Mouse (Mus musculus): ENCODE data around the gene Arhgap10. TPM values are rescaled to one million over a fixed set of nuclear protein-coding genes. Genes with fewer than 3 reads are reported as not detected.

Arhgap10 gene
- polyA plus RNA-seq, 2 experiments from 2014 or later: 2.1 to 2.9 TPM

GRCm38 (mm10) chr8:77401140-77401539 lies 116.6 kb downstream of the Arhgap10 start:
- no peak for ATAC-seq

- ATAC-seq: no peak
These were observed 133.7 kb downstream of the Arhgap10 start for GRCm38 (mm10) chr8:77384080-77384479.

DNA sequence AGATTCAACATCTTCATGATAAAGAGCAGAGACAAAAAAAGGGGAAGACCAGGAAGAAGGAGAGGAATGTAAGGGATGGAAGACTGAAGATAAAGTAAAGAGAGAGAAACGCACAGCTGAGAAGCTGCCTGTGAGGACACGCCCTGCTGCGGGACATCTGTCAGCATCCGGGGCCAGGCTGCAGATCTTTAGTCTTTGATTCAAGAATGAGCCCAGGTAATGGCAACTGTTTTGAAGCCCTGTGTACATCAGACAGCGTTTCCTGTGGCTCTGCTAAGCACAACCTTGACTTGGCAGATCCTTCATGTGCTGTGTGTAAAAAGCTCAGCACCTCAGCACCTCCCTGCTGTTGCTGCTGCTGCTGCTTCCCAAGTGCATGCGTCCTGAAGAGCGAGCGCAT lies 134.1 kb downstream of the Arhgap10 start:
- ATAC-seq: no peak

DNA sequence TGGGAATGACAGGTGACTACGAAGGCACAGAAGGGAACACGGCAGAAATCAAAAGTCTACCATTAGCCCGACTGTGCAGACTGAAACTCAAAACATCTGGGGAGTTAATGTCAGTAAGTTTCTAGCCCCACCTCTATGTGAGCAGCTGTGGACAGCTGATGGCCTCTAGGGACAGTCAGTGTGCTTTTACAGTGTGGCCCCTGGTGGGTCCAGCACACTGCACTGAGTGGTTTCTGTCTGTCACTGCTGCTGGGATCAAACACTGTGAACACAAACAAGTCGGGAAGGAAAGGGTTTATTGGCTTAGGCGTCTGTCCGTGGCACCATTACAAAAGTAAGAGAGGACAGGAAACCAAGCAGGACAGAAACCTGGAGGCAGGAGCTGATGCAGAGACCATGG lies 136.9 kb downstream of the Arhgap10 start:
- no peak for ATAC-seq

DNA sequence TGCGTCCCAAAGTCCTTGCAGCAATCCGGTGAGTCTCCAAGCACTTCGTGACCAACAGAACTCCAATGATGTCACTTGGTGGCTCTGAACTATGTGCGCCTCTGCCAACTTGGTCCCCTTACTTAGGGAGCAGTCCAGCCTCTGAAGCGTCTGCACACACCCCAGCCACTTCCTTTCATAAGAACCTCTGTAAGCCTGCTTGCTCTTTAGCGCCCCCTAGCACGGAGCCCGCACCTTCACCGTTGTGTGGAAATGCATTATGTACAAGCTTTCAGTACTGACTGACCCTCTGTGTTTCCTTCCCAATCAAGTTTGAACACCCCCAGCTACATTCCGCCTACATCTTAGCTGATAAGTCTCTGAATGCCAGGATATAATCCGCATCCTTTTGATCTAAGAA lies 138.5 kb downstream of the Arhgap10 start:
- ATAC-seq: no peak

DNA sequence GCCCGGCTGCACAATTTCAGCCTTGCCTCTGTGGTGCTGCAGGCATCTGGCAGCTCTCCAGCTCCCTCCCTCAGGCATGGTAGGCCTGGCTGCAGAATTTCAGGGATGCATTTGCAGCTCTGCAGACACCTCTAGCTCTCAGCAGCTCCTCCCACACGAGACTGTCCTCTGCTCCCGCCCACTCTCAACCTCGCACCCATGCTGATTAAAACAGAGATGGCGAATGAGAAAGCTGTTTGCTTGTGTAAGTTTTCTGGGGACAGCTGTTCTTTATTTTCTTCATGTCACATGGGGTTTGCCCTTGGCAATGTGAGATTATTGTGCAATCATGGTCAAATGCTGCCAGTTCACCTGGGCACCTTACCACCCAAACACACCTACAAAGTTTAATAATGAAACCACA lies 141.3 kb downstream of the Arhgap10 start:
- no peak for ATAC-seq

- no peak for ATAC-seq
These were observed 141.8 kb downstream of the Arhgap10 start for GRCm38 (mm10) chr8:77375999-77376398.

DNA sequence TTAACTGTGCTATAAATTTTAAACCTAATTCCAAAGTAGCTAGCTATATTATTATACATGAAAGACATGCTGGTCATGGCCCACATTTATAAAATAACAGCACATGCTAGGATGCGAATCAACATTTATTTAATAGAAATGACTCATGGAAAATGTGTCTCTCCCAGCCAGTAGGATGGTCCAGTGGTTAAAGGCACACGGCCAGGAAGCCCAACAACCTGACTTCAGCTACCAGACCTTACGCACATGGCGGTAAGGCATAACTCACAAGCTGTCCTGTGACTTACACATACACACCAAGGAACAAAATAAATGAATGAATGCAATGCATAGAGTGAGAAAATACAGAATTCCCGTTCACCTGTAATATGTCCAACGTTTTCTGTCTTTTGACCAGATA lies 146.7 kb downstream of the Arhgap10 start:
- no peak for ATAC-seq

DNA sequence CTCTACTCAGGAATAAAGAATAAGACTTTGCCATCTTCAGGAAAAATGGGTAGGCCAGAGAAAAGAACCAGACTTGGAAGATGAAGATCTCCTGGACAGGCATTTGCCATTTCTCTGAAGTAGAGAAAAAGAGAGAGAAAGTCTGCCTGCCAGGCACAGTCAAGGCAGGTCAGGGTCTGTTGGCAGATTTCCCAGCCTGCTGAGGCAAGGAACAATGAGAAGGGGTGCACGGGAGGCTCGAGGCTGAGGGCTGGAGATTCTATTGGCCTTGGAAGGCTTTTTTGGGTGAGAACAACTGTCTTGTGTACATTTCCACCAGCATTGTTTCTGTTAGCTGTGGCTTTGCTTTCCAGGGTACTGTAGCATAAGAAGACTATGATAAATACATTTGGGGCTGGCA lies 147.4 kb downstream of the Arhgap10 start:
- no peak for ATAC-seq

GRCm38 (mm10) chr8:77369671-77370070 lies 148.1 kb downstream of the Arhgap10 start:
- no peak for ATAC-seq

- no peak for ATAC-seq
These were observed 150.7 kb downstream of the Arhgap10 start for GRCm38 (mm10) chr8:77367091-77367490.

DNA sequence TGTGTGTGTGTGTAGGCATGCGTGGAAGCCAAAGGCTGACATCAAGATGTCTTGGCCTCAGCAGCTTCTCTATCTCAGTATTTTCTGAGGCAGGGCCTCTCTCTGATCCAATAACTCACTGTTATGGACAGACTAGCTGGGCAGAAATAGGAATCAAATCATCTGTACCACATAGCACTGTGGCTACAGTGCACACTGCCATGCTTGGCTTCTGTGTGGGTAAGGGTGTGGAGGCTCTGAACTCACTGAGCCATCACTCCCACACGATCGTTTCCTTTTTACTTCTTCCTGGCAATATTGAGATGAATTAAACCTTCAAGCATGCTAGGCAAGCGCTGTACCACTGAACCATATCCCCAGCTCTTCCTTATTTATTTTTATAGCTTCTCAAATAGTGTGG lies 151.3 kb downstream of the Arhgap10 start:
- no peak for ATAC-seq

- ATAC-seq: no peak
These were observed 151.8 kb downstream of the Arhgap10 start for GRCm38 (mm10) chr8:77365990-77366389.

GRCm38 (mm10) chr8:77364472-77364871 lies 153.3 kb downstream of the Arhgap10 start:
- no peak for ATAC-seq

DNA sequence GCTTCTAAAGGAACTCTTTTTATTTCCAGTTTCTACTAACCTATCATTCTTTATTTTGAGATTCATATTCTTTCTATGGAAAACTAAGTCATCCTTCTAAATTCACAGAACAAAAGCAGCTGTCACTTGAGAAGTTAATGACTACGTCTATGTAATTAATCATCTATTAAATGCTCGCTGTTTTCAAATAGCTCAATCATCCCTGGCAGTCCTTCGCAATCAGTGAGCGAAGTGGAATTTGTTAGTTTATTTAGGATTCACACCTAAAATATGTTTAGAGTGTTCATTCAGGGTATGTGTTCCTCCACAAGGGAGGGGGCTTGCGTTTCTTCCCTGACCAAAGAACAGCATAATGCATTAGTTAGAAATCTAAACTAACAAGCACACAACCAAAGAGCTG lies 156.9 kb downstream of the Arhgap10 start:
- no peak for ATAC-seq

GRCm38 (mm10) chr8:77360423-77360822 lies 157.3 kb downstream of the Arhgap10 start:
- ATAC-seq: no peak

DNA sequence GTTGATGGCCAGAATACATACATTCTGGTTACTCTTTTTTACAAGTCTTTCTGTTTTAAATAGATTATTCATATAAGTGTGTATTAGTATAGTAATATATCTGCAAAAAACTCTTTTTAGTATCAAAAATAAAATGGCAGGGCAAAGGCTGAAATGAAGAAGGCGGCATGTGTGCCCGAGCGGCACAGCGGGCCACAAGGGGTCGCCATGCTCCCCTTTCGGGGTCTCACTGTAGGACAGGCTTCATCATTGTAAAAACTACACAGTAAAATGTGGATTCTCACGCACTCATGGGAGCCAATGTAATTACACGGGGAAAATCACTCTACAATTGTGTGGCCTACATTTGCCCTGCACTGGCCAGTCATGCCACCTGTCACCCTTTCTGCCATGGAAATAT lies 160.6 kb downstream of the Arhgap10 start:
- ATAC-seq: no peak

DNA sequence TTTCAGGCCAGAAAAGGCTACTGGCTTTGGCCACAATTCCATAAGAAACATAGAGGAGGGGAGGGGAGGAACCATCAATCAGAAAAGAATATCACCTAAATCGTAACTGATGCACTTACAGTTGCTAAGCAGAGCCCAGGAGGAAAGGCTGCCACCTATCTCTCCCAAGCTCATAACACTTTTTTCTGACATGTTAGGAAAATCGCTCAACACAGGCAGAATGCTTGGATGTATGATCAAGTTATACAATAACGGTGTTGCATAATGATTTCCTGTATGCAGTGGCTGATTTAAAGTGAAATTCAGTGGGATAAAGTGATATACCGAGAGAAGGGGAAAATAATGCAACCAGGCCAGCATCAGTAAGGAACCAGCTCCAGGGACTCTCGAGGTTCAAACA lies 162.4 kb downstream of the Arhgap10 start:
- no peak for ATAC-seq

- no peak for ATAC-seq
These were observed 163.6 kb downstream of the Arhgap10 start for GRCm38 (mm10) chr8:77354189-77354588.

DNA sequence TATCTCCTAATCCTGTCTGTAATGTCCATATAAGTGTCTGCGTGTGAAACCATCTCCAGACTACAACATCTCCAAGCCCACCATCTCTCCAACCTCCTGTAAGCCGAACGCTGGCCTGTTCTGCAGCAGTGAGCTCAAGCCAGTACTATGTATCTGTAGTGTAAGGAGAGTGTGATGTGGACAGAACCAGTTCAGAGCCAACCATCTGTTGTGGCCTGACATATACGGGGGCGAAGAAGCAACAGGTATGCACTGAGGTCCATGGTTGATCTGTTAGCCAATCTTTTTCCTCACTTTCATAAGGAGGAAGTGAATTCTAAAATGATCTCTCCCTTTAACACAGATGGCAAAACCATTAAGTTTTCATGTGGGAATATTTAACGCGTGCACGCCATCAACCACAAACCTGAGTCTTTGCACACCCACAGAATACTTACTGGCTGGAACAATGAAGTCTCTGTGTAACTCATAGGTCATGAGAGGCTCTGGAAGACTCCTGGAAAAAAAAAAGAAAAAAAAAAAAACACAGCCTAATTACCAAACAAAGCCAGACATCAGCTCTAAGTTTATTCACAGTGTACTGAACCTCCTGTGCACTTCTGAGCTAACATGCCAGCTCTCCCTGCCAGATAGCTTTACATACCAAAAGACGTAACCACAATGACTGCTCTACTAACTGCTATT lies 166.4 kb downstream of the Arhgap10 start:
- ATAC-seq: no peak

GRCm38 (mm10) chr8:77350121-77350777 lies 167.5 kb downstream of the Arhgap10 start:
- ATAC-seq: no peak

DNA sequence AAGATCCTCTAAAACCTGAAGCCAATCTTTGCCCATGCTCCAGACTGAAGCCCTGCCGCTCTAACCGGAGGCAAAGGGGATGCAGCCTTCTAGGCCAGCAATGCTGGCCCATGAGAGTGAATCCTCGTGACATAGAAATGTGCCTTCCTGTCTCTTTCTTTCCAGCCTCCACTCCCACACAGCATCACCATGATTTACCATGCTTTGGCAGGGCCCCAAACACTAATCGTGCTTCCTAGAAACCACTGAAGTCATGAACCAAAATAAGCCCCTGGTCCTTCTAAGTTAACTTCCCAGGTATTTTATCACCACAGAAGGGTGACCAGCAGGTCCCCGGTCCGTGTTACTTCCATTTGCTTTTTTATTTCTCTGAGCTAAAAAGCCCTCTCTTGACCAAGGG lies 173.8 kb downstream of the Arhgap10 start:
- no peak for ATAC-seq

DNA sequence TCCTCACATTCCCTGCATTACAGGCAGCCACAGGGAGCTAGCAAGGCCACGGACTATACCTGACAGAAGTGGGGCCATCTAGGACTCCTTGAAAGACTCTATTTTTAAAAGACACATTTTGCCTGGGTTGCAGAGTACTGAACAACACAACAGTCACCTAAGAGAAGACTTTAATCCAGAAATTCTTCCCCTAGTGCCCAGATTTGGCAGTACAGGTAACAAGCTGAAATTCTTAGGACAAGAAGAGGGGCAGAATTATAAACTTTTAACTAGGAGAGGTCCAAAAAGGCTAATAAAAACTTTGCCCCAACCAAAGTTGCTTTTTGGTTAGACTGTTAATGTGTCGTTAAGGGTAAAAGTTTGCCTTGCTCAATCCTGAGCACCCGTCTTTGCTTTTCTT lies 174.4 kb downstream of the Arhgap10 start:
- no peak for ATAC-seq

DNA sequence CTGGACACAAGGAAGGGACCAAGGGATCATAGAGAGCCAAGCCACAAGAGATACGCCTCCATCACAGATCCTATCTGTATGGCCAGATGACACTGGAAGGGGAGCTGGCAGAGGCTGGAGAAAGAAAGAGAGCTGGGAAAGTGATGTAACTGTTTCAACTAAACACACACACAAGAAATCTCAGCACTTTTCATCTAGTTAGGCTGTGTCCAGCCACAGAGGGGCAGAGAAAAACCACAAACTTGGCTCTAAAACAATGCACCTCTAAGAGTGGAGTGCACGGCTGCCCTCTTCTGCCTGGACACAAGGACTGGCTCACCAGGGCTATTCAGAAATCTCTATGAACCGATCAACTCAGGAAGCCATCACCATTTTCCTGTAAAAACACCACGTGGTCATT lies 175.6 kb downstream of the Arhgap10 start:
- ATAC-seq: no peak

DNA sequence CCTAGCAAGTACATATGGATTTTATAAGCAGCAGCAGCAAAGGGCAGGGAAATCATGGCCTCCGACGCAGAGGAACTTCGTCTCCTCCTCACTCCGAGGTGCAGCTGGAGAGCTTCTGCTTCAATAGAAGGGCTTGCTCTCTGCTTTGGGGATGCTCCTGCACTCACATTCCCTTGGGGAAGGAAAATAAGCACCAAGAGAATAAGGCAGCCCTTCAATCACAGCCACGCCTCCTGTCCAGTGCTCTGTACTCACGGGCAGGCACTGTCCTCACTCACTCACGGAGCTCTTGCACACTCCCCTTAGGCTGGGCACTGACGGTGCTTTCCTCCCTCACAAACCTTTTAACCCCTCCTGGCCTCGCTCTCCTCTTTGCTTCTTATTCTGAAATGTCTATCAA lies 176.4 kb downstream of the Arhgap10 start:
- no peak for ATAC-seq
